Mouse (Mus musculus): ENCODE results near the gene Zfp64. TPM values are rescaled to one million over a fixed set of nuclear protein-coding genes. Genes with fewer than 3 reads are reported as not detected.
"Not testable (repeated sequence)": the region's sequence is repeated elsewhere in the genome, so short reads cannot be mapped to it uniquely, and the experiment has no call there.

Zfp64 gene
- polyA plus RNA-seq, 1 experiment: 13.4 TPM

GRCm38 (mm10) chr2:168895531-168895930, 59.9 kb downstream of the Zfp64 start:
- DNase-seq (ENCODE audit: low spot score): no peak

- no peak for DNase-seq (ENCODE audit: low spot score)
Measured at GRCm38 (mm10) chr2:168894738-168895137, 60.6 kb downstream of the Zfp64 start.

- DNase-seq (ENCODE audit: low spot score): no peak
Measured at GRCm38 (mm10) chr2:168892057-168892456, 63.3 kb downstream of the Zfp64 start.

- DNase-seq (ENCODE audit: low spot score): no peak
Measured at GRCm38 (mm10) chr2:168884641-168885040, 70.7 kb downstream of the Zfp64 start.

- DNase-seq (ENCODE audit: low spot score): no peak
Measured at GRCm38 (mm10) chr2:168882997-168883396, 72.4 kb downstream of the Zfp64 start.

GRCm38 (mm10) chr2:168881927-168882326, 73.5 kb downstream of the Zfp64 start:
- DNase-seq (ENCODE audit: low spot score): no peak

- DNase-seq (ENCODE audit: low spot score): no peak
Measured at GRCm38 (mm10) chr2:168879573-168879972, 75.8 kb downstream of the Zfp64 start.

- DNase-seq (ENCODE audit: low spot score): no peak
Measured at GRCm38 (mm10) chr2:168878708-168879107, 76.7 kb downstream of the Zfp64 start.

GRCm38 (mm10) chr2:168878158-168878557, 77.2 kb downstream of the Zfp64 start:
- no peak for DNase-seq (ENCODE audit: low spot score)

- no peak for DNase-seq (ENCODE audit: low spot score)
Measured at GRCm38 (mm10) chr2:168876631-168877030, 78.8 kb downstream of the Zfp64 start.

GRCm38 (mm10) chr2:168874498-168874897, 80.9 kb downstream of the Zfp64 start:
- DNase-seq (ENCODE audit: low spot score): no peak

GRCm38 (mm10) chr2:168871767-168872511, 83.4 kb downstream of the Zfp64 start:
- DNase-seq (ENCODE audit: low spot score): no peak

GRCm38 (mm10) chr2:168870480-168870879, 84.9 kb downstream of the Zfp64 start:
- DNase-seq (ENCODE audit: low spot score): no peak

- DNase-seq (ENCODE audit: low spot score): no peak
Measured at GRCm38 (mm10) chr2:168866942-168867341, 88.4 kb downstream of the Zfp64 start.

GRCm38 (mm10) chr2:168866436-168866835, 89.0 kb downstream of the Zfp64 start:
- DNase-seq (ENCODE audit: low spot score): no peak

- DNase-seq (ENCODE audit: low spot score): no peak
Measured at GRCm38 (mm10) chr2:168864905-168865304, 90.5 kb downstream of the Zfp64 start.

- DNase-seq (ENCODE audit: low spot score): no peak
Measured at GRCm38 (mm10) chr2:168862694-168863093, 92.7 kb downstream of the Zfp64 start.

GRCm38 (mm10) chr2:168860922-168861740, 94.3 kb downstream of the Zfp64 start:
- DNase-seq (ENCODE audit: low spot score): no peak

GRCm38 (mm10) chr2:168860032-168860691, 95.2 kb downstream of the Zfp64 start:
- no peak for DNase-seq (ENCODE audit: low spot score)

GRCm38 (mm10) chr2:168856638-168857037, 98.7 kb downstream of the Zfp64 start:
- DNase-seq (ENCODE audit: low spot score): no peak

- no peak for DNase-seq (ENCODE audit: low spot score)
Measured at GRCm38 (mm10) chr2:168854777-168855176, 100.6 kb downstream of the Zfp64 start.

GRCm38 (mm10) chr2:168853869-168854268, 101.5 kb downstream of the Zfp64 start:
- not testable (repeated sequence) for DNase-seq (ENCODE audit: low spot score)
